Mouse (Mus musculus) thymus, adult 2 months (tissue): ENCODE measurements at regions not wholly inside any gene's neighbourhood (a gene's known extent, or its start where the extent isn't known, plus 50 kb on each side); places are given as distances from the start of the nearest gene placed in this dataset.

Source experiments
- CTCF ChIP-seq: fragments of 200-500 bp; IDR thresholded peaks from 2 replicates; pipeline ENCODE4 v1.5.1; 2012; ENCODE audit warnings: mild to moderate bottlenecking, control low read depth, low read length, moderate library complexity, borderline replicate concordance; ENCODE audit not compliant: control insufficient read depth, poor library complexity, insufficient read depth; ENCODE audit errors: extremely low read depth
- POLR2A ChIP-seq: fragments of 200-500 bp; IDR thresholded peaks from 2 replicates; pipeline ENCODE4 v1.6.1; 2012; ENCODE audit warnings: mild to moderate bottlenecking, low read length, control low read depth, moderate library complexity; ENCODE audit not compliant: control insufficient read depth, poor library complexity, insufficient read depth; ENCODE audit errors: extremely low read depth

DNA sequence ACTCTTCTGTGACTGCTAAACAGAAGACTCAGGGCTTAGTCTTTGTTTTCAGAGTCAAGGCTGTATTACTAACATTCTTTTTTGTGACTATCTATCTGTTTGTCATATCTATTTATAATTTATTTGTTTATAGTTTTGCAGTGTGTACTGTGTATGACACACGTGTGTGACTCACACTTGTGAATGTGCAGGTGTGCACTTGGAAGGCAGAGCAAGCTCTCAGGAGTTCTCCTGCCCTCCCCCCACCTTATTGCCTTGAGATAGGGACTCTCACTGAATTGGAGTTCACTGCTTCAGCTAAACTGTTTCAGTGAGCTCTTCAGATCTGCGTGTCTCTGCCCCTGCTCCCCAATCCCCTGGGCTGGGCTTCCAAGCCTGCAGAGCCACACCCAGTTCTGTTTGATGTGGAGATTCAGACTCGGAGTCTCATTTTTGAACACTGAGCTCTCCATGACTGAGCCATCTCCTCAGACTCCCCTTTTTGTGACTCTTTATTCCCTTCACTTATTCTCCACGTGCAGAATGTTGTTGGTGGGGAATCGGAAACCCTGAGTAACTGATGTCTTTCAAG lies 76.6 kb downstream of the Klf5 start:
- TF ChIP-seq POLR2A (no peak), CTCF (no peak)
